Mouse (Mus musculus) cortical plate, adult 2 months (tissue): ENCODE results near the gene Apoh.

Experiments used
- CTCF ChIP-seq: fragments of 200-500 bp; IDR thresholded peaks from 2 replicates; pipeline ENCODE4 v1.5.1; 2011; ENCODE audit warnings: mild to moderate bottlenecking, control low read depth, low read length; ENCODE audit not compliant: insufficient read depth; ENCODE audit errors: extremely low read depth
- POLR2A ChIP-seq: fragments of 200-500 bp; IDR thresholded peaks from 2 replicates; pipeline ENCODE4 v1.6.1; 2011; ENCODE audit warnings: mild to moderate bottlenecking, low read length, control low read depth; ENCODE audit not compliant: insufficient read depth; ENCODE audit errors: extremely low read depth

DNA sequence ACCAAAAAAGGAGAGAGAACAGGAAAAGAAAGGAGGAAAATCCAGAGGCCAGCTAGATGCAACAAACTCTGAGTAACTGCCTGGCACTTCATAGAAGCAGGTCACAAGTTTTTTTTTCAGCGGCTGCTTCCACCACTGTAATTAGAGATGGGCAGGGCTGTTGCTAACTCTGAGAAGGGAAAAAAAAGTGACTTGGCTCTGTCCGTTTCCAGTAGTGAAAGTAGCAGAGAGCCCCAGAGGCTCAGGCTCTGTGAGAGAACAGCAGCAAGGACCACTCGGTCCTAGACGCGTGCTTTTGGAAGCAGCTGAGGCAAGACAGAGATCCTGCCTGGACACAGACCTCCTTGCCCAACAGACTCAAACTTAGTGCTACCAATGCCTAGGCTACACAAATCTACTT, 6.7 kb upstream of the Apoh start:
- TF ChIP-seq CTCF (no peak), POLR2A (no peak)
